Mouse (Mus musculus): ENCODE results near the gene Rpl41. TPM values are rescaled to one million over a fixed set of nuclear protein-coding genes. Genes with fewer than 3 reads are reported as not detected.

The Rpl41 gene
- 1,000 to 10,000 TPM; 1,453 to 1,598 TPM for total RNA-seq (2021)
- 853 and 867 TPM in 2 replicates for polyA plus RNA-seq (2012; rRNA removed)
- long read RNA-seq, transcript Rpl41-203 (4 exons, 437 nt): minor isoform, 18 of 831 reads
- long read RNA-seq, transcript Rpl41-201 (4 exons, 582 nt): major isoform, 763 of 831 reads
- long read RNA-seq, transcript Rpl41-206 (3 exons, 544 nt): minor isoform, 33 of 831 reads
- long read RNA-seq, partial matches to known transcripts: 15 of 831 reads
- long read RNA-seq, other reads (novel, unspliced or antisense): 1 of 831 reads

DNA sequence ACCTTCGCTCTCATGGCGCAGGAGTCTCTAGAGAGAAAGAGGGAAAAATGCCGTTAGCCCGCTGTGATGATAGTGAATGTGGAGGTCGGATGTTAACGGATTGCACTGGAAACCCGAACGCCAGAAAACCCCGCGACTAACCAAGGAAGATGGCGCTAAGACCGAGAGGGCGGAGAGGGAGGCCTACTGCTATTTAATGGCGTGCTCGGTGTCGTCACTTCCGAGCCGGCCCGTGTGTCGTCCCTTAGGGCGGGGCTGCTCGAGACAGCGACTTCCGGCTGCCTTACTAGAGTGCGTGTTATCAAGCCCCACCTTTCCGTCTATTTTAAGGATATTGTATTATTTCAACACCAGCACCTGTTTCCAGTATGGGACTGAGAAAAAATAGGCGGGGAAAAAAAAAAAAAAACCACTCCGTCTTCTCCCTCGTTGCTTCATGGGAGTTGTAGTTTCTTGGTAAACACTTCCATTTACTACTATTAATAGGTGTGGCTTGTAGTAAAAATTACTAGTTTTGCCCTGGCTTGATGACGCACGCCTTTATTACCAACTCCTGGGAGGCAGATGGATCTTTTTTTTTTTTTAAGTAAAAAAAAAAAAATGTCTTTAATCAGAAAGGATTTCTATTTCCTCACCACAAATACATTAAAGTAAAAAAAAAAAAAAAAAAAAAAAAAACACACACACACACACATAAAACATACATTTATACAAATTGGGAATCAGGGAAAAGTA is at the start of gene Rpl41:
Gene Rpl41, minus strand, starts transcription at position 359 of the 735 bp plus-strand sequence.
- Histone ChIP-seq H3K79me2 (replicated peaks; ENCODE audit: control insufficient read depth, insufficient read depth, low read length) (peaks cover 3% of the 10 kb centered on the region; the same call in 1 of the 2 replicates), H3K9ac (ENCODE audit: low read depth, low read length) (peak within 1 kb of the TSS; percentile 63), H3K27me3 (ENCODE audit: control insufficient read depth, insufficient read depth, low read length) (no peaks in the 10 kb centered on the region), H3K4me3 (peak within 1 kb of the TSS; percentile 59), H3K27ac (peak within 1 kb of the TSS; percentile 89), H3K4me1 (ENCODE audit: control insufficient read depth, insufficient read depth, low read length) (peaks cover 2% of the 10 kb centered on the region; the same call in 1 of the 2 replicates), H3K36me3 (ENCODE audit: control insufficient read depth, insufficient read depth, low read length) (peaks cover 4% of the 10 kb centered on the region; the same call in 1 of the 2 replicates)
- peak; percentile 92 to 95 for DNase-seq
- WGBS: under 1% methylated on average over 31 of the region's 31 CpGs
- intact Hi-C loops (cut with DNase I): loop anchor here (5.0 to 10.0 kb wide), 2 partner anchors 123 to 256 kb away; partner anchors contain the start of genes Dnajc14, Suox and Tmem198b
- no peak for TF ChIP-seq CTCF (IDR thresholded peaks at IDR 0.05)
- TF ChIP-seq POLR2A (IDR thresholded peaks at IDR 0.05; ENCODE audit: insufficient read depth, low read depth, low read length): peak; percentile 99
- TF ChIP-seq EP300 (IDR thresholded peaks at IDR 0.05; ENCODE audit: insufficient read depth, low read depth, low read length): peak; percentile 96; the same call in 1 of the 2 replicates

DNA sequence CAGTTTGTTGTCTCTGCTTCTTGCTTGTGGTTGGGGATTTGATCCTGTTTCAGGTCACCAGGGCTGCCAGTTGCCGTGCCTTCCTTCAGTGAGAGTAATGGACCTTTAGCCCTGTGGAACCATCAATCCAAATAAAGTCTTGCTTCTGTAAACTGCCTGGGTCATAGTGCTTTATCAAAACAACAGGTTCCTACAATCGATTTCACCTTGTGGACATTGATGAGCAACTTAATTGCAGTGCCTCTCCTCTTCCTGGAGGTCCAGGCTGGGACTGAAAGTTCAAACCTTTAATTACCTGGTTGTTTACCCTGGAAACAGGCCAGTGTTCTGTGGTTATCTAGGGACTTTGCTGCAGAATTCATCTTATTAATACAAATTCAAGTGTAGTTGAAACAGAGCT is 49.4 kb upstream of the Rpl41 start:
- no peaks in the 10 kb centered on the region for H3K36me3 ChIP-seq (ENCODE audit: control insufficient read depth, insufficient read depth, low read length)
- no peaks in the 10 kb centered on the region for H3K27me3 ChIP-seq (ENCODE audit: control insufficient read depth, insufficient read depth, low read length)
- WGBS: 79% methylated on average over 2 of the region's 2 CpGs
- no peaks in the 10 kb centered on the region for H3K4me1 ChIP-seq (ENCODE audit: control insufficient read depth, insufficient read depth, low read length)
- H3K4me3 ChIP-seq: no peak overlapping the region
- intact Hi-C loops (cut with DNase I): no loop called here
- H3K27ac ChIP-seq: no peak overlapping the region
- H3K79me2 ChIP-seq (replicated peaks; ENCODE audit: control insufficient read depth, insufficient read depth, low read length): no peaks in the 10 kb centered on the region
- no peak for DNase-seq
- no peak for TF ChIP-seq CTCF (IDR thresholded peaks at IDR 0.05)
- no peak for TF ChIP-seq EP300 (IDR thresholded peaks at IDR 0.05; ENCODE audit: insufficient read depth, low read depth, low read length)
- no peak for TF ChIP-seq POLR2A (IDR thresholded peaks at IDR 0.05; ENCODE audit: insufficient read depth, low read depth, low read length)
- no peak overlapping the region for H3K9ac ChIP-seq (ENCODE audit: low read depth, low read length)

DNA sequence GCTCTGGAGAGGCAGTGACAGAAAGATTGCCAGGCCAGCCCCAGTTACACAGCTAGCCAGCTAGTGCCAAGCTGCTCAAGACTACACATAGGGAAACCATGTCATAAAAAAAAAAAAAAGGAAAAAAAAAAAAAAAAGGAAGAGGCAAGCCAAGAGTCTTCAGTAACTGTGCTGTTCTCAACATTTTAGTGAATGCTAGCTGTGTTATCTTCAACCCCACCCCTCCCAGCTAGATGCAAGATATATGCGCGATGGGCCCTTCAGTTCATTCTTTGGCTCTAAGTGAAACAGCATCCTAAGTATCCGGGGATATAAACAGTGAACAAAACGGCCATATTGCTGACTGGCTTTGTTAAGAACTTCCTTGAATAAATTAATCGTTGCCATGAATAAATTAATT is 43.7 kb upstream of the Rpl41 start:
- Histone ChIP-seq H3K36me3 (ENCODE audit: control insufficient read depth, insufficient read depth, low read length) (no peaks in the 10 kb centered on the region), H3K4me3 (no peak overlapping the region), H3K9ac (ENCODE audit: low read depth, low read length) (no peak overlapping the region), H3K79me2 (replicated peaks; ENCODE audit: control insufficient read depth, insufficient read depth, low read length) (no peaks in the 10 kb centered on the region), H3K27me3 (ENCODE audit: control insufficient read depth, insufficient read depth, low read length) (no peaks in the 10 kb centered on the region), H3K27ac (no peak overlapping the region), H3K4me1 (ENCODE audit: control insufficient read depth, insufficient read depth, low read length) (no peaks in the 10 kb centered on the region)
- 62% methylated on average over 5 of the region's 5 CpGs for WGBS
- intact Hi-C loops (cut with DNase I): no loop called here
- TF ChIP-seq EP300 (IDR thresholded peaks at IDR 0.05; ENCODE audit: insufficient read depth, low read depth, low read length): no peak
- TF ChIP-seq POLR2A (IDR thresholded peaks at IDR 0.05; ENCODE audit: insufficient read depth, low read depth, low read length): no peak
- no peak for TF ChIP-seq CTCF (IDR thresholded peaks at IDR 0.05)
- no peak for DNase-seq

DNA sequence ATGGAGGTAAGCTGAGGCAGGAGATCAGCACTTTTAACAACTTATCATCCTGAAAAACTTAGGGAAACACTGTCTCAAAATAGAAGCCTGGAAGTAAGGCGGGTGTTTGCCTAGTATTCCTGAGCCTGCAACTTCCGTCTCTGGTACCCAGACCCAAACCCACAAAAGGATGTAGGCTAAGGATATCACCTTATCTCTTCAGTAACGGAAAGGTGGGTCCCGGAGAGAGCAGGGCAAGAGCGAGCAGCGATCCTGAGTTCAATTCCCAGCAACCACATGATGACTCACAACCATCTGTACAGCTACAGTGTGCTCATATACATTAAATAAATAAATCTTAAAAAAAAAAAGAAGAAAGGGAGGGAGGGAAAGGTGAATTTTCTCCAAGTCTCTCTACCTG is 42.3 kb upstream of the Rpl41 start:
- H3K36me3 ChIP-seq (ENCODE audit: control insufficient read depth, insufficient read depth, low read length): no peaks in the 10 kb centered on the region
- 54% methylated on average over 6 of the region's 6 CpGs for whole genome bisulfite sequencing
- intact Hi-C loops (cut with DNase I): loop anchor here (2.0 kb wide), 1 partner anchor 25 kb away; no protein-coding TSS in a partner anchor
- H3K79me2 ChIP-seq (replicated peaks; ENCODE audit: control insufficient read depth, insufficient read depth, low read length): no peaks in the 10 kb centered on the region
- no peaks in the 10 kb centered on the region for H3K27me3 ChIP-seq (ENCODE audit: control insufficient read depth, insufficient read depth, low read length)
- no peak overlapping the region for H3K4me3 ChIP-seq
- TF ChIP-seq EP300 (IDR thresholded peaks at IDR 0.05; ENCODE audit: insufficient read depth, low read depth, low read length) (no peak), CTCF (IDR thresholded peaks at IDR 0.05) (no peak), POLR2A (IDR thresholded peaks at IDR 0.05; ENCODE audit: insufficient read depth, low read depth, low read length) (no peak)
- H3K27ac ChIP-seq: no peak overlapping the region
- no peak for DNase-seq
- H3K4me1 ChIP-seq (ENCODE audit: control insufficient read depth, insufficient read depth, low read length): no peaks in the 10 kb centered on the region
- H3K9ac ChIP-seq (ENCODE audit: low read depth, low read length): no peak overlapping the region

DNA sequence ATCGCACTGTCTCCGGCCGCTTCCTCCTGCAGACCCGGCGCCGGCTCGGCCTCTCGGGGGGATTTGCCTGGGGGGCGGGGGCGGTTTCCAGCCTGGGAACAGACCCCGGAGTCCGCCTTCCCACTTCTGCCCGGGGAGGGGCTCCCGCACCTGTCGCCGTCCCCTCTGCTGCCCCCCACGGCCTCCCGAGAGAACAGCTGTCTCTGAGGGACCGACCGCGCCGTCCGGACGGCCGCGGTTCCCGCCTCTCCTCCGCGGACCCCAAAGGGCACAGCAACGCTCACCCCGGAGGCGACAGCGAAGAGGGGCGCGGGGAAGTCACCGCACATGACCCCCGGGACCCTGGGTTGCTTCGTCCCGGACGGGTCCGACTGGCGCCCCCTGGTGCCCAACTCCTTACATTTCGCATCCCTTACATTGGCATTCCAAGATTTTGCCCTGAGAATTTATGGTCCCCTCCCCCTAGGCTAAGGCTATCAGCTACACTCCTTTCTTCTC is 41.1 kb upstream of the Rpl41 start:
- TF ChIP-seq EP300 (IDR thresholded peaks at IDR 0.05; ENCODE audit: insufficient read depth, low read depth, low read length) (no peak), POLR2A (IDR thresholded peaks at IDR 0.05; ENCODE audit: insufficient read depth, low read depth, low read length) (no peak), CTCF (IDR thresholded peaks at IDR 0.05) (peak; percentile 93)
- peak overlapping the region; percentile 70 for H3K9ac ChIP-seq (ENCODE audit: low read depth, low read length)
- no peak overlapping the region for H3K27ac ChIP-seq
- H3K27me3 ChIP-seq (ENCODE audit: control insufficient read depth, insufficient read depth, low read length): no peaks in the 10 kb centered on the region
- H3K4me1 ChIP-seq (ENCODE audit: control insufficient read depth, insufficient read depth, low read length): no peaks in the 10 kb centered on the region
- H3K36me3 ChIP-seq (ENCODE audit: control insufficient read depth, insufficient read depth, low read length): no peaks in the 10 kb centered on the region
- H3K79me2 ChIP-seq (replicated peaks; ENCODE audit: control insufficient read depth, insufficient read depth, low read length): no peaks in the 10 kb centered on the region
- WGBS: under 1% methylated on average over 43 of the region's 43 CpGs
- intact Hi-C loops (cut with DNase I): loop anchor here (2.0 kb wide), 1 partner anchor 23 kb away; no protein-coding TSS in a partner anchor
- DNase-seq: peak; percentile 63 to 72
- H3K4me3 ChIP-seq: peak overlapping the region; percentile 71
